Mouse (Mus musculus) kidney, postnatal 36 days (tissue): ENCODE results near the gene Chil1.

Experiments
- DNase-seq, 2 experiments: peaks; one replicate each; pipeline ENCODE4 v3.0.0; 2021 to 2022; ENCODE audit warnings: mixed read lengths in 2 of 2

Chil1 gene

GRCm38 (mm10) chr1:134206085-134206484 is 24.1 kb downstream of the Chil1 start:
- DNase-seq = no peak

- DNase-seq = no peak
These were observed 28.3 kb downstream of the Chil1 start for GRCm38 (mm10) chr1:134210179-134210755.

GRCm38 (mm10) chr1:134211043-134211442 is 29.1 kb downstream of the Chil1 start:
- DNase-seq = no peak

- no peak for DNase-seq
These were observed 29.7 kb downstream of the Chil1 start for GRCm38 (mm10) chr1:134211631-134212030.

GRCm38 (mm10) chr1:134212351-134212750 is 30.4 kb downstream of the Chil1 start:
- DNase-seq = no peak

- no peak for DNase-seq
These were observed 31.4 kb downstream of the Chil1 start for GRCm38 (mm10) chr1:134213405-134213804.

- peak; percentile 49 for DNase-seq
These were observed 33.1 kb downstream of the Chil1 start for GRCm38 (mm10) chr1:134215059-134215458.

GRCm38 (mm10) chr1:134215751-134216628 is 34.0 kb downstream of the Chil1 start:
- no peak for DNase-seq

GRCm38 (mm10) chr1:134216629-134216971 is 34.6 kb downstream of the Chil1 start:
- DNase-seq = no peak

GRCm38 (mm10) chr1:134217028-134217481 is 35.1 kb downstream of the Chil1 start:
- peak; percentile 52 to 61 for DNase-seq

GRCm38 (mm10) chr1:134217942-134218341 is 36.0 kb downstream of the Chil1 start:
- no peak for DNase-seq

GRCm38 (mm10) chr1:134219608-134220007 is 37.6 kb downstream of the Chil1 start:
- DNase-seq = no peak

- no peak for DNase-seq
These were observed 39.2 kb downstream of the Chil1 start for GRCm38 (mm10) chr1:134221172-134221571.

- peak; percentile 76 to 82 for DNase-seq
These were observed 40.4 kb downstream of the Chil1 start for GRCm38 (mm10) chr1:134222122-134223055.

GRCm38 (mm10) chr1:134224649-134225227 is 42.8 kb downstream of the Chil1 start:
- no peak for DNase-seq

- no peak for DNase-seq
These were observed 43.4 kb downstream of the Chil1 start for GRCm38 (mm10) chr1:134225375-134225774.

GRCm38 (mm10) chr1:134226739-134227138 is 44.8 kb downstream of the Chil1 start:
- no peak for DNase-seq

- DNase-seq = no peak
These were observed 48.0 kb downstream of the Chil1 start for GRCm38 (mm10) chr1:134229806-134230575.

GRCm38 (mm10) chr1:134230638-134231228 is 48.8 kb downstream of the Chil1 start:
- no peak for DNase-seq

GRCm38 (mm10) chr1:134231270-134231669 is 49.3 kb downstream of the Chil1 start:
- no peak for DNase-seq

- no peak for DNase-seq
These were observed 49.7 kb downstream of the Chil1 start for GRCm38 (mm10) chr1:134231681-134232080.
